Mouse (Mus musculus) colon, adult 2 months (tissue): ENCODE results near the gene Gria3. TPM values are rescaled to one million over a fixed set of nuclear protein-coding genes. Genes with fewer than 3 reads are reported as not detected.

ENCODE experiments used
- polyA plus RNA-seq: library from polyadenylated mRNA; depleted of rRNA; stranded (reverse); fragments of >200 nt; gene quantifications from 2 replicates; pipeline ENCODE4 v1.2.3, GENCODE M21; 2012; rRNA removed

The Gria3 gene
- polyA plus RNA-seq, result 0.41 and 0.54 TPM in 2 replicates

DNA sequence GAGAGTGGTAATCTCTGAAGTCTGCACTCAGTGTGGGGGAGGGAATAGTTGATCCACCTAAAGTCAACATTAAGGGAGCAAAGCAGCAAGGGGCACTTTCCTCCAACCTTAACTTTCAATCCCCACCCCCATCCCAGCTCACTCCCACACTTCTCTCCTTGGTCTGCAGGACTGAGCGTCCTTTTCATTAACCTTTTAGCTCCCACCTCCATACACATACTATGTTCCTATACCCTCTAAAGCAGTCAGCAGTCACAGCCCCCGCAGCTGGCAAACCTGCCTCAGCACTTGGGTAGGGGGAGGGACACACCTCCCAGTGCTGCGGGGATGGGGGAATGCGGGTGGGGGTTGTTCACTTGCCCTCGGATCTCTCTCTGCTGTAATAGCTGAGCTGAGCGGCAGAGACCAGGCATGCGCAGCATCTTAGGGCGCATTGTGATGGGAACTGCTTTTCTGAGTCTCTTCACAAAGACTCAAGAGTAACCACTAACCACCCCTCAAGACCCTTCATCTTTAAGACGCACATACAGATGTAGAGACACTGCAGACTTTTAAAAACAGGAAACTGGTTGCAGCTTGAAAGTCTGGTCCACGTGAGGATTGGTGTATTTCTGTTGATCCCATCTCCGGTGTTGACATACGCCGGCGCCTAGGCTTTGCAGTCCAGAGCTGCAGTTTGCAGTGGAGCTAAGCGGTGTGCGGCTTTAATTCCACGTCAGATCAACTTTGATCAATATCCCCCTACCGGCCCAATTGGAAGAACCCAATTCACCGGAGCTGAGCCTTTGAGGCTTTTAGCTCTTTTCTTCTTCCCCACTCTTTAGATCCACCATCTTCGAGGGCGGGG lies at the start of gene Gria3:
Gria3 (plus strand) TSS at position 797 of the 847 bp plus-strand sequence.

